Mouse (Mus musculus) midbrain, embryonic 14.5 days (tissue): Measurements from ENCODE around the gene Ffar3. TPM values are rescaled to one million over a fixed set of nuclear protein-coding genes. Genes with fewer than 3 reads are reported as not detected.

Source experiments
- ATAC-seq: fragments of 200-750 bp; cut with Nextera tagmentation; 2 replicates; pipeline ENCODE4 v1.8.0; 2017; ENCODE audit warnings: moderate number of reproducible peaks, moderate library complexity; ENCODE audit not compliant: low FRiP score, low TSS enrichment
- DNase-seq: peaks from one replicate; pipeline ENCODE4 v3.0.0-alpha.2; 2015
- H3K27ac ChIP-seq: fragments of 300-500 bp; sonication (generic); replicated peaks from 2 replicates; pipeline ENCODE4 v1.5.1; 2014; ENCODE audit warnings: mild to moderate bottlenecking, low read depth, low read length, moderate library complexity
- H3K27me3 ChIP-seq: fragments of 300-500 bp; sonication (generic); 2 replicates; pipeline ENCODE4 v1.6.1; 2014; ENCODE audit warnings: low read length, control low read depth, mixed read lengths; ENCODE audit not compliant: control insufficient read depth, insufficient read depth
- H3K36me3 ChIP-seq: fragments of 300-500 bp; sonication (generic); 2 replicates; pipeline ENCODE4 v1.6.1; 2014; ENCODE audit warnings: low read length, control low read depth; ENCODE audit not compliant: control insufficient read depth, insufficient read depth
- H3K4me1 ChIP-seq: fragments of 300-500 bp; sonication (generic); 2 replicates; pipeline ENCODE4 v1.6.1; 2014; ENCODE audit warnings: mild to moderate bottlenecking, antibody characterized with exemption, low read length, control low read depth; ENCODE audit not compliant: control insufficient read depth, insufficient read depth
- H3K4me2 ChIP-seq: fragments of 300-500 bp; sonication (generic); 2 replicates; pipeline ENCODE4 v1.6.1; 2014; ENCODE audit warnings: mild to moderate bottlenecking, low read length, moderate library complexity
- H3K4me3 ChIP-seq: fragments of 300-500 bp; sonication (generic); replicated peaks from 2 replicates; pipeline ENCODE4 v1.5.1; 2014; ENCODE audit warnings: low read depth, low read length
- H3K9ac ChIP-seq: fragments of 300-500 bp; sonication (generic); replicated peaks from 2 replicates; pipeline ENCODE4 v1.6.1; 2014; ENCODE audit warnings: mild to moderate bottlenecking, low read length, moderate library complexity
- H3K9me3 ChIP-seq: fragments of 300-500 bp; sonication (generic); 2 replicates; pipeline ENCODE4 v1.6.1; 2016; ENCODE audit warnings: low read length, control low read depth, mixed read lengths; ENCODE audit not compliant: control insufficient read depth
- WGBS: fragments of 180-500 bp; shearing (Covaris S2); extraction: QIAGEN DNeasy Blood & Tissue Kit; methylation state at CpG from one replicate; pipeline ENCODE4 v1.1.7; 2014; 5-methylcytosine and 5-hydroxymethylcytosine counted together
- polyA plus RNA-seq: library from polyadenylated mRNA; unstranded; fragments of >200 nt; fragmentation: Nextera tagmentation; extraction: Ambion mirVana; gene quantifications from 2 replicates; pipeline ENCODE4 v1.2.1, GENCODE M21; 2014

Gene Ffar3
- polyA plus RNA-seq, 1 experiment from 2014 or later = not detected

- no peak overlapping the region for H3K27ac ChIP-seq
- H3K9ac ChIP-seq = no peak overlapping the region
- DNase-seq = no peak
- H3K36me3 ChIP-seq = no peaks in the 10 kb centered on the region
- H3K4me2 ChIP-seq = no peak overlapping the region
- no peaks in the 10 kb centered on the region for H3K27me3 ChIP-seq
- 68% methylated on average over 7 of the region's 7 CpGs for WGBS
- no peak for ATAC-seq
- H3K4me1 ChIP-seq = no peaks in the 10 kb centered on the region
- H3K9me3 ChIP-seq = no peaks in the 10 kb centered on the region
- no peak overlapping the region for H3K4me3 ChIP-seq
Measured at GRCm38 (mm10) chr7:30820854-30821445, 35.0 kb downstream of the Ffar3 start.

DNA sequence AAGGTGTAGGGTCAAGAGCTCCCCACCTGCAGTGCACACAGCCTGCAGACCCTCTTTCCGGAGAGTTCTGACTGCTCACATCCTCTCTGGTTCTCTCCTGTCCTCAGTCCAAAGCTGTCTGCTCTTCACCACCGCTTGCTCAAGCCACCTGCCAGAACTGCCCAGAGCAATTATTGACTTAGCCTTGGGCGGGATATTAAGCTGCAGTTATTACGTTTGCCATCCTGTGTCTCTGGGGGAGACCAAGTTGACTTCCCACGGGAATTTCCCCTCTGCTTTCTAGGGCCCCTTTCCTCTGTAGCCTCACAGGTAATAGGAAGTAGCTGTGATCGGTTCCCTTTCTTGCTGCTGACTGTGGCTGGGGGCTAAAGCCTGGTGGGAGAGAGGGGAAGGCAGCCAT, 35.8 kb downstream of the Ffar3 start:
- DNase-seq (no peak), ATAC-seq (no peak)
- Histone ChIP-seq H3K4me2 (no peak overlapping the region), H3K27me3 (no peaks in the 10 kb centered on the region), H3K4me1 (no peaks in the 10 kb centered on the region), H3K27ac (no peak overlapping the region), H3K9me3 (no peaks in the 10 kb centered on the region), H3K36me3 (no peaks in the 10 kb centered on the region), H3K9ac (no peak overlapping the region), H3K4me3 (no peak overlapping the region)
- WGBS = 78% methylated on average over 6 of the region's 6 CpGs

DNA sequence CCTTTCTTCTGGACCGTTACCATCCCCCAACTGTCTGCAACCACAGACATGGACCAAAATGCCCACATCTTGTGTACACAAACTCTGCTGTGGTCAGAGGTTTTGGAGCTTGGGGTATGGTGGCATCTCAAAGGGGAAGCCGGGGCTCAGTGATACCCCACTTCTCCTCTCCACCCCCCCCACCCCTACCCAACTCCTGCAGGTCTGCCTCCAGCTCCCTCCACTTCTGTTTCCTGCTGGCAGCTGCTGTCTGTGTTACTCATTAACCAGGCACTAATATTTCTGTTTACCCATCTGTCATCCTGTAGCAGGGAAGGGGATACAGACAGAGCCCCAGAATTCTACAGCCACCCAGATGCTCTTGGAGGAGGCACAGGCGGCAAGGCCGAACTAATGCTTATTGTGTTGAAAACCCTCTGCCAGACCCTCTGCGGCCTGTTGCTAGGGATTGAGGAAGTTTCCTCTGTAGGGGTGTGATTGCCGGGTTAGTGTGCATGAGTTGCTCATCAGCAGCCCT, 43.6 kb downstream of the Ffar3 start:
- Histone ChIP-seq H3K4me2 (no peak overlapping the region), H3K27me3 (no peaks in the 10 kb centered on the region), H3K4me1 (no peaks in the 10 kb centered on the region), H3K27ac (no peak overlapping the region), H3K4me3 (no peak overlapping the region), H3K9me3 (no peaks in the 10 kb centered on the region), H3K9ac (no peak overlapping the region), H3K36me3 (no peaks in the 10 kb centered on the region)
- WGBS = 59% methylated on average over 6 of the region's 6 CpGs
- ATAC-seq = no peak
- no peak for DNase-seq

- Histone ChIP-seq H3K4me3 (no peak overlapping the region), H3K9me3 (no peaks in the 10 kb centered on the region), H3K4me2 (no peak overlapping the region), H3K36me3 (no peaks in the 10 kb centered on the region), H3K27ac (no peak overlapping the region), H3K9ac (no peak overlapping the region), H3K4me1 (no peaks in the 10 kb centered on the region), H3K27me3 (no peaks in the 10 kb centered on the region)
- ATAC-seq = no peak
- WGBS = 71% methylated on average over 9 of the region's 9 CpGs
- no peak for DNase-seq
Measured at GRCm38 (mm10) chr7:30811757-30812290, 44.2 kb downstream of the Ffar3 start.

DNA sequence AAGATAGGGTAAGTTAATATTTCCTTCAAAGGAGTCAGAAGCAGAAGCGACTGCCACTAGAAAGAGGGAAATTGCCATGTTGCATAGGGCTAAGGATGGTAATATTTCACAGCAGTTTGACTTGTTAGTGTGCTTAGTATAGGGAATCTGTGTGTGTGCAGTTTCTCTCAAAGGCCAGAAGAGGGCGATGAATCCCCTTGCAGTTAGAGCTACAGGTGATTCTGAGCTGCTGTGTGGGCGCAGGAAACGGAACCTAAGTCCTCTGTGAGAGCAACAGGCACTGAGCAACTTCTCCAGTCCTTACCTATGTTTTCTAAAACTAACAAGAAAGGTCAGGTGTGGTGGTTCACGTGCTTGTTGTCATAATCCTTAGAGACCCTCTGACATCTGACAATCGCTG, 45.7 kb downstream of the Ffar3 start:
- 53% methylated on average over 6 of the region's 6 CpGs for WGBS

DNA sequence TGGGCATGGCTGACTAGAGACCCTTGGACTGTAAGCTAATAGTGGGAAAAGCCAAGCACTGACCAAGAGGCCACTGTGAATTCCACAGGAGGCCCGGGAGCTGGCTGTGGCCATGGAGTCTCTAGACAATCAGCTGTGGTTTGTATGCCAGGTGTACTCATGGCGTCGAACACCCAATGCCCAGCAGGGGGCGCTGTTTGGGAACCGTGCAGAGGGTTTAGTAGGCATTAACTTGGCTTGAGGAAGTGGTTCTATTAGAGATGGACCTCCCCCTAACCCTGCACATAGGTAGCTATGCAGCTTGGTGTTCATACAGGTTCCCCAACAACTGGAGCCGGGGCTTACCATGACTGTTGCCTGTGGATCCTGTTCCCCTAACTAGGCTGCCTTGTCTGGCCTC, 50.1 kb downstream of the Ffar3 start:
- no peaks in the 10 kb centered on the region for H3K27me3 ChIP-seq
- DNase-seq (no peak), ATAC-seq (no peak)
- H3K4me2 ChIP-seq = no peak overlapping the region
- no peak overlapping the region for H3K4me3 ChIP-seq
- H3K27ac ChIP-seq = no peak overlapping the region
- H3K36me3 ChIP-seq = no peaks in the 10 kb centered on the region
- no peak overlapping the region for H3K9ac ChIP-seq
- 0 out of 2 replicates have a peak, but pooled peaks cover 4% of the 10 kb centered on the region for H3K9me3 ChIP-seq
- 51% methylated on average over 6 of the region's 6 CpGs for WGBS
- H3K4me1 ChIP-seq = no peaks in the 10 kb centered on the region

More for the DNA sequence above, 45.7 kb downstream of the Ffar3 start:
- Histone ChIP-seq H3K9ac (no peak overlapping the region), H3K4me1 (no peaks in the 10 kb centered on the region), H3K27me3 (no peaks in the 10 kb centered on the region), H3K9me3 (no peaks in the 10 kb centered on the region), H3K4me3 (no peak overlapping the region), H3K36me3 (no peaks in the 10 kb centered on the region), H3K27ac (no peak overlapping the region), H3K4me2 (no peak overlapping the region)
- DNase-seq (no peak), ATAC-seq (no peak)

Other genes starting within 250 kb of the Ffar3 start
- gene Upk1a, start 243.3 kb downstream of the Ffar3 start, polyA plus RNA-seq = 0.15 and 0.20 TPM in 2 replicates
- gene Cox6b1, start 230.0 kb downstream of the Ffar3 start, polyA plus RNA-seq = 999 and 1,303 TPM in 2 replicates
- gene Etv2, start 220.3 kb downstream of the Ffar3 start, polyA plus RNA-seq = not detected in 2 replicates
- 126 and 144 TPM in 2 replicates for gene Rbm42, start 205.9 kb downstream of the Ffar3 start, polyA plus RNA-seq
- gene Haus5, start 191.2 kb downstream of the Ffar3 start, polyA plus RNA-seq = 21.6 and 22.8 TPM in 2 replicates
- not detected in 2 replicates for gene Pmis2, start 184.6 kb downstream of the Ffar3 start, polyA plus RNA-seq
- gene 2200002J24Rik, start 157.3 kb downstream of the Ffar3 start, polyA plus RNA-seq = not detected in 2 replicates
- 0.53 and 1.1 TPM in 2 replicates for gene Atp4a, start 144.0 kb downstream of the Ffar3 start, polyA plus RNA-seq
- 238 and 290 TPM in 2 replicates for gene Tmem147, start 126.6 kb downstream of the Ffar3 start, polyA plus RNA-seq
- 0.83 and 1.2 TPM in 2 replicates for gene Gapdhs, start 112.5 kb downstream of the Ffar3 start, polyA plus RNA-seq
- gene Sbsn, start 104.7 kb downstream of the Ffar3 start, polyA plus RNA-seq = 0.82 and 3.8 TPM in 2 replicates
- 0.78 and 0.87 TPM in 2 replicates for gene Dmkn, start 92.4 kb downstream of the Ffar3 start, polyA plus RNA-seq
- gene Krtdap, start 68.3 kb downstream of the Ffar3 start, polyA plus RNA-seq = not detected in 2 replicates
- gene Ffar2, start 32.4 kb downstream of the Ffar3 start, polyA plus RNA-seq = 0.11 TPM in 1 of 2 replicates, not detected in the other
- gene Ffar1, start 5.4 kb upstream of the Ffar3 start, polyA plus RNA-seq = not detected in 2 replicates
- gene Cd22, start 24.2 kb upstream of the Ffar3 start, polyA plus RNA-seq = not detected in 2 replicates
- 1.8 and 2.8 TPM in 2 replicates for gene Mag, start 58.7 kb upstream of the Ffar3 start, polyA plus RNA-seq
- not detected in 2 replicates for gene Hamp2, start 68.5 kb upstream of the Ffar3 start, polyA plus RNA-seq
- not detected in 2 replicates for gene Hamp, start 87.9 kb upstream of the Ffar3 start, polyA plus RNA-seq
- 26.2 and 30.4 TPM in 2 replicates for gene Usf2, start 100.6 kb upstream of the Ffar3 start, polyA plus RNA-seq
- 9.9 and 15.6 TPM in 2 replicates for gene Lsr, start 117.3 kb upstream of the Ffar3 start, polyA plus RNA-seq
- gene Fam187b, start 117.6 kb upstream of the Ffar3 start, polyA plus RNA-seq = 0.36 and 0.37 TPM in 2 replicates
- 7.9 and 10.8 TPM in 2 replicates for gene Fxyd5, start 186.3 kb upstream of the Ffar3 start, polyA plus RNA-seq
- gene Fxyd7, start 195.3 kb upstream of the Ffar3 start, polyA plus RNA-seq = 99.9 and 159 TPM in 2 replicates
- 2.8 and 9.0 TPM in 2 replicates for gene Fxyd1, start 201.0 kb upstream of the Ffar3 start, polyA plus RNA-seq
- gene Lgi4, start 203.2 kb upstream of the Ffar3 start, polyA plus RNA-seq = 0.16 and 0.17 TPM in 2 replicates
- not detected in 2 replicates for gene Fxyd3, start 220.5 kb upstream of the Ffar3 start, polyA plus RNA-seq